Mouse (Mus musculus) heart, embryonic 15.5 days (tissue): ENCODE measurements at regions not wholly inside any gene's neighbourhood (a gene's known extent, or its start where the extent isn't known, plus 50 kb on each side); places are given as distances from the start of the nearest gene placed in this dataset.
A peak's percentile ranks its signal among the peaks of the same experiment; 100 is the strongest.

Experiments used
- ATAC-seq: fragments of 200-750 bp; cut with Nextera tagmentation; replicated peaks from 2 replicates; pipeline ENCODE4 v1.8.0; 2017; ENCODE audit warnings: low read depth, moderate TSS enrichment; ENCODE audit not compliant: insufficient number of reproducible peaks, insufficient read depth, low FRiP score
- H3K27ac ChIP-seq: fragments of 300-500 bp; sonication (generic); 2 replicates; pipeline ENCODE4 v1.5.1; 2015; ENCODE audit warnings: mild to moderate bottlenecking, inconsistent platforms
- H3K27me3 ChIP-seq: fragments of 300-500 bp; sonication (generic); 2 replicates; pipeline ENCODE4 v1.6.1; 2015; ENCODE audit warnings: inconsistent platforms
- H3K36me3 ChIP-seq: fragments of 300-500 bp; sonication (generic); 2 replicates; pipeline ENCODE4 v1.6.1; 2015; ENCODE audit warnings: mild to moderate bottlenecking, inconsistent platforms
- H3K4me1 ChIP-seq: fragments of 300-500 bp; sonication (generic); replicated peaks from 2 replicates; pipeline ENCODE4 v1.6.1; 2015; ENCODE audit warnings: inconsistent platforms
- H3K4me2 ChIP-seq: fragments of 300-500 bp; sonication (generic); 2 replicates; pipeline ENCODE4 v1.6.1; 2015; ENCODE audit warnings: inconsistent platforms, mild to moderate bottlenecking, moderate library complexity
- H3K4me3 ChIP-seq: fragments of 300-500 bp; sonication (generic); 2 replicates; pipeline ENCODE4 v1.5.1; 2015; ENCODE audit warnings: mild to moderate bottlenecking, inconsistent platforms
- H3K9ac ChIP-seq: fragments of 300-500 bp; sonication (generic); 2 replicates; pipeline ENCODE4 v1.6.1; 2015; ENCODE audit warnings: mild to moderate bottlenecking, inconsistent platforms
- H3K9me3 ChIP-seq: fragments of 300-500 bp; sonication (generic); replicated peaks from 2 replicates; pipeline ENCODE4 v1.6.1; 2016; ENCODE audit warnings: inconsistent platforms
- WGBS: fragments of 180-500 bp; shearing (Covaris S2); methylation state at CpG from one replicate; pipeline ENCODE4 v1.1.7; 2015; ENCODE audit warnings: mixed read lengths; 5-methylcytosine and 5-hydroxymethylcytosine counted together

DNA sequence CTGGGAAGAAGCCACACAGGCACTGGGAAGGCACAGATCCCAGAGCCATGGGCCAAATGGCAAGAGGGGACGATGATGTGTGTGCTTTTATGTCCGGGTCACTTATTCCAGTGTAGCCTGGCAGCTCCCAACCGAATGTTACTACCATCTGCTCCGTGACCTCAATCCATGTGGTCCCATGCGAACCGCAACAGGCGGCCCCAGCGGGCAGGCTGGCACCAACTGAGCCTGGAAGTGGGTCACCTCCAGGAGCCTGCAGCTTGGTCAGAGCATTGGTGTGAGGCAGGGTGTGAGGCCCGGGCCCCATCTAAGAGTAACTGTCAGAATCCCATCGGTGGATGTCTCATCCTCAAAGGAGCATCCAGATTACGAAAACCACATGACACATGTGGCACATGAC is 110.8 kb upstream of the Tbx3 start:
- Histone ChIP-seq H3K27ac (no peak overlapping the region), H3K4me2 (no peak overlapping the region), H3K9me3 (no peaks in the 10 kb centered on the region), H3K9ac (no peak overlapping the region), H3K27me3 (peaks cover 33% of the 10 kb centered on the region), H3K4me3 (no peak overlapping the region), H3K4me1 (peaks cover 13% of the 10 kb centered on the region), H3K36me3 (no peaks in the 10 kb centered on the region)
- 92% methylated on average over 11 of the region's 11 CpGs for WGBS
- no peak for ATAC-seq

DNA sequence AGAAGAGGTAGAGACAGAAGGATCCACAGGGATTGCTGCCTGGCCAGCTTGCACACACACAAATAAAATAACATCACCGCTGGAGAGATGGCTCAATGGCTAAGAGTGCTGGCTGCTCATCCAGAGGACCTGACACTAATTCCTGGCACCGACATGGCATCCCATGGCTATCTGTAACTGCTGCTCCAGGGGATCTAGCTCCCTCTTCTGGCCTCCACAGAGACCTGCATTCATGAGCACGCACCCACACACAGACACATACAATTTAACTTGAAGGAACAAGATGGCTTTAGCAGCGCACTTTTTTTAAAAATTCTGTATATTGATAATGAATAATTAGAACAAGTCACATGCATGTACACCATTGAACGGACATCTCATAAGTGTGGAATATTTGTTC is 110.1 kb upstream of the Tbx3 start:
- Histone ChIP-seq H3K4me2 (no peak overlapping the region), H3K27ac (no peak overlapping the region), H3K9me3 (no peaks in the 10 kb centered on the region), H3K4me3 (no peak overlapping the region), H3K27me3 (peaks cover 29% of the 10 kb centered on the region), H3K4me1 (peaks cover 13% of the 10 kb centered on the region), H3K9ac (no peak overlapping the region), H3K36me3 (no peaks in the 10 kb centered on the region)
- ATAC-seq, result no peak
- WGBS, result 96% methylated on average over 5 of the region's 5 CpGs

DNA sequence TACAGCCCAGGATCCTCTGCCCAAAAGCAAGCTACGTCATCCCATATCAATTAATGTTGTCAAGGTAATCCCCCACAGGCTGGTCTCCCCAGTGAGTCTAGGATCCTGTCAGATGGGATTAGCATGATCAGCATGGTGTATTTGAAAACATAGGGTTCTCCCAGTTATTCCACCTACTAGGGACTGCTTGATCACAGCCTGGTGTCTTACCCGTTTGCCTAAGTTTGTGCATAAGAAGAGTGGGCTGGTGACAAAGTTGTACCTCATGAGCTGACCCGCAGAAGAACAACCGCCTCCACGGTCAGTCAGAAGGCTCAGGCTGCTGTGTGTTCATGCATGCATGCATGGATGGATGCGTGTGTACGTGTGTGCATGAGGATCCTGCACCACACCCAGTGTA is 108.9 kb upstream of the Tbx3 start:
- no peak overlapping the region for H3K4me3 ChIP-seq
- H3K9me3 ChIP-seq, result no peaks in the 10 kb centered on the region
- H3K36me3 ChIP-seq, result no peaks in the 10 kb centered on the region
- H3K9ac ChIP-seq, result no peak overlapping the region
- 91% methylated on average over 7 of the region's 7 CpGs for WGBS
- H3K4me1 ChIP-seq, result peaks cover 13% of the 10 kb centered on the region
- H3K27ac ChIP-seq, result no peak overlapping the region
- no peak overlapping the region for H3K4me2 ChIP-seq
- H3K27me3 ChIP-seq, result peaks cover 29% of the 10 kb centered on the region
- no peak for ATAC-seq

- no peak overlapping the region for H3K4me3 ChIP-seq
- H3K36me3 ChIP-seq, result no peaks in the 10 kb centered on the region
- 23% methylated on average over 33 of the region's 33 CpGs for WGBS
- ATAC-seq, result peak; percentile 35; the same call in 1 of the 2 replicates
- peak overlapping the region; percentile 35 for H3K4me2 ChIP-seq
- no peaks in the 10 kb centered on the region for H3K9me3 ChIP-seq
- H3K27ac ChIP-seq, result no peak overlapping the region
- peaks cover 24% of the 10 kb centered on the region for H3K27me3 ChIP-seq
- no peak overlapping the region for H3K9ac ChIP-seq
- peaks cover 13% of the 10 kb centered on the region for H3K4me1 ChIP-seq
These were observed 106.7 kb upstream of the Tbx3 start for GRCm38 (mm10) chr5:119563510-119564351.

DNA sequence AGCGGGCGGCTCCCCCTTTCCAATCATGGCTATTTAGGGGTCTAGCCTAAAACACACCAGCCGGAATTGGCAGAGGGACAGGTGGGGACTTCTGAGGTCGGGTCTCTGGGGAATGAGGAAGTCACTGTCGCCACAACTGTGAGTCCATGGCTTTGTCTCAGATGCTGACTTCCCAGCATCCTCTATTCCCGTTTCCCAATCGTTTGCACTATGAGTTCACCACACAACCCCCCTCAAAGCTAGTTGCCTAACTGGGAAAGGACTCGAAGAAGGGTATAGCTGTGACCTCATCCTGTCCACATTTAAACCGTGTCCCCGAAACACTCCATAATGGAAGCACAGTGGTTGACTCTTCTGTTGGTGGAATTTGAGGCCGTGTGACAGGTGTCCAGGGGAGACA is 102.8 kb upstream of the Tbx3 start:
- no peak for ATAC-seq
- Histone ChIP-seq H3K9me3 (no peaks in the 10 kb centered on the region), H3K36me3 (no peaks in the 10 kb centered on the region), H3K4me1 (peaks cover 13% of the 10 kb centered on the region), H3K9ac (no peak overlapping the region), H3K4me2 (no peak overlapping the region), H3K4me3 (no peak overlapping the region), H3K27ac (no peak overlapping the region), H3K27me3 (peaks cover 24% of the 10 kb centered on the region)
- 75% methylated on average over 11 of the region's 11 CpGs for WGBS

DNA sequence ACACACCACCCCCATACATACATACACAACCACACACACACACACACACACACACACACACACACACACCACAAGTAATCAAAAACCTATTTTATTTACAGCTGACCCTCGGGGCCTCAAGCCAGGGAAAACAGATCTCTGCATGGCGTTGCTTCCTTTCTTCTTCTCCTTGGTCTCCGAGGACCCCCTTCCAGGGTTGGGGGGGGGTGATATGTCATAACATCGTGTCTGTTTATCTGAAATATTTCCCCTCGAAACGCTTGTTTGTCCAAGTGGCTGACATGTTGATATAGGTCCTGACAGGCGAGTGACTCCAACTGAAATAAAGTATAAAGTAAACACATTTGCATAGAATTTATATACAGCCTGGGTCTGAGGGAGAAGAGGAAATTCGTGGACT is 100.4 kb upstream of the Tbx3 start:
- no peak overlapping the region for H3K9ac ChIP-seq
- H3K27ac ChIP-seq, result no peak overlapping the region
- H3K4me3 ChIP-seq, result no peak overlapping the region
- no peaks in the 10 kb centered on the region for H3K36me3 ChIP-seq
- WGBS, result 48% methylated on average over 8 of the region's 8 CpGs
- no peaks in the 10 kb centered on the region for H3K9me3 ChIP-seq
- 0 out of 2 replicates have a peak, but pooled peaks cover 3% of the 10 kb centered on the region for H3K27me3 ChIP-seq
- no peak overlapping the region for H3K4me2 ChIP-seq
- ATAC-seq, result no peak
- peaks cover 5% of the 10 kb centered on the region for H3K4me1 ChIP-seq

DNA sequence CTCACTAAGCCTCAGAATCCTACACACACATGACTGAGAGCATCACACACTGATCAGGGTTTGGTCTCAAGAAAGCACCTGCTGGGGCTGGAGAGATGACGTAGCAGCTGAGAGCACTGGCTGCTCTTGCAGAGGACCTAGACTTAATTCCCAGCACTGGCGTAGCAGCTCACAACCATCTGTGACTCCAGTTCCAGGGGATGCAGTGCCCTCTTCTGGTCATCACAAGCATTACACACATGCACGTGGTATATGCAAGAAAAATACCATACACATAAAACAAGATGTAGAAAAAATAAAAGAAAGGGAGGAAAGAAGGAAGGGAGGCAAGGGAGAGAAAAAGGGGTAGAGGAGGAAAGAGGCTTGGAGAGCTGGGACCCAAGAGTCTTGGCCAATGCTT is 98.8 kb upstream of the Tbx3 start:
- WGBS, result 93% methylated on average over 3 of the region's 3 CpGs
- Histone ChIP-seq H3K27ac (no peak overlapping the region), H3K4me2 (no peak overlapping the region), H3K4me3 (no peak overlapping the region), H3K9ac (no peak overlapping the region), H3K36me3 (no peaks in the 10 kb centered on the region), H3K4me1 (peaks cover 8% of the 10 kb centered on the region), H3K9me3 (no peaks in the 10 kb centered on the region), H3K27me3 (0 out of 2 replicates have a peak, but pooled peaks cover 3% of the 10 kb centered on the region)
- no peak for ATAC-seq

GRCm38 (mm10) chr5:119575124-119575523 is 95.3 kb upstream of the Tbx3 start:
- no peak overlapping the region for H3K4me3 ChIP-seq
- H3K9me3 ChIP-seq, result no peaks in the 10 kb centered on the region
- H3K36me3 ChIP-seq, result no peaks in the 10 kb centered on the region
- 8% methylated on average over 14 of the region's 14 CpGs for WGBS
- H3K4me1 ChIP-seq, result peaks cover 8% of the 10 kb centered on the region
- H3K27me3 ChIP-seq, result 0 out of 2 replicates have a peak, but pooled peaks cover 6% of the 10 kb centered on the region
- no peak overlapping the region for H3K4me2 ChIP-seq
- peak overlapping the region; percentile 78 for H3K27ac ChIP-seq
- peak; percentile 91 for ATAC-seq
- H3K9ac ChIP-seq, result no peak overlapping the region

DNA sequence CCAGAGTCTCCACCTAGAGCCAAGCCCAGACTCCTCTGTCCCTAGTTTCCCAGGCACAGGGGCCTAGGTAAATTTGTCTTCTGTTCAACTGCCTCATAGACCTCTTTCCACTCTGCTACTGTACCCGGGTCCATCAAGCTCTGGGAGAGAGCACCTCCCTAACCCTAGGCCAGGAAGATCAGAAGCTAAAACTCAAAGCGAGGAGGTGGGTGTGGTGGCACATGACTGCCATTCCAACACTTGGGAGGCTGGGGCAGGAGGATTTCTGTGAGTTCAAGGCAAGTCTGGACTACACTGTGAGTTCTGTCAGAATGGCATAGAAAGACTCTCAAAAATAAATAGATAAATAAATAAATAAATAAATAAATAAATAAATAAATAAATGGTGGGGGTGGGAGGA is 91.2 kb upstream of the Tbx3 start:
- no peak overlapping the region for H3K4me3 ChIP-seq
- no peak overlapping the region for H3K27ac ChIP-seq
- 92% methylated on average over 2 of the region's 2 CpGs for WGBS
- H3K27me3 ChIP-seq, result 0 out of 2 replicates have a peak, but pooled peaks cover 3% of the 10 kb centered on the region
- no peaks in the 10 kb centered on the region for H3K36me3 ChIP-seq
- H3K9me3 ChIP-seq, result no peaks in the 10 kb centered on the region
- H3K9ac ChIP-seq, result no peak overlapping the region
- no peak for ATAC-seq
- no peak overlapping the region for H3K4me2 ChIP-seq
- H3K4me1 ChIP-seq, result peaks cover 12% of the 10 kb centered on the region

DNA sequence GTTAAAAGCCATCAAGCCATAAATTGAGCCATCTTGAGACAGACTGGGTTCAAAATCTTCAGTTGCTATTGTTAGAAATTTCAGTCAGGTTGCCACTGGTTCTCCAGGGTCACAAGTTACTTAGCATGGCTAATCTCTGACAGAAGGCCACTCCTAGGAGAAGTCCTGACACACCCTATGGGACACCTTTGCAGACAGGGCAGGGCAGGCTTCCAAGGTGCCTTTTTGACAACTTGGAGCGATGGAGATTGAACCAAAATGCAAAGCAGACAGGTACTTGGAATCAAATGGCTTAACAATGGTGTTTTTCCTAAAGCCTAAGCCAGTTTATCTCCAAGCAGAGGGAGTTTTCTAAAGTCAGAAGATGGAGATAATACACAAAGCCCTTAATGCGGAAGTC is 90.7 kb upstream of the Tbx3 start:
- ATAC-seq, result no peak
- 64% methylated on average over 2 of the region's 2 CpGs for WGBS
- Histone ChIP-seq H3K9ac (no peak overlapping the region), H3K36me3 (no peaks in the 10 kb centered on the region), H3K27me3 (0 out of 2 replicates have a peak, but pooled peaks cover 3% of the 10 kb centered on the region), H3K4me2 (no peak overlapping the region), H3K4me3 (no peak overlapping the region), H3K9me3 (no peaks in the 10 kb centered on the region), H3K4me1 (peaks cover 10% of the 10 kb centered on the region), H3K27ac (no peak overlapping the region)

- no peak overlapping the region for H3K4me3 ChIP-seq
- no peak overlapping the region for H3K4me2 ChIP-seq
- ATAC-seq, result no peak
- H3K9ac ChIP-seq, result no peak overlapping the region
- H3K4me1 ChIP-seq, result peaks cover 6% of the 10 kb centered on the region
- H3K27ac ChIP-seq, result no peak overlapping the region
- 0 out of 2 replicates have a peak, but pooled peaks cover 3% of the 10 kb centered on the region for H3K27me3 ChIP-seq
- no peaks in the 10 kb centered on the region for H3K9me3 ChIP-seq
- WGBS, result 30% methylated on average over 6 of the region's 6 CpGs
- H3K36me3 ChIP-seq, result no peaks in the 10 kb centered on the region
These were observed 90.1 kb upstream of the Tbx3 start for GRCm38 (mm10) chr5:119580395-119580794.

GRCm38 (mm10) chr5:119580798-119581197 is 89.7 kb upstream of the Tbx3 start:
- Histone ChIP-seq H3K27me3 (0 out of 2 replicates have a peak, but pooled peaks cover 3% of the 10 kb centered on the region), H3K4me1 (0 out of 2 replicates have a peak, but pooled peaks cover 4% of the 10 kb centered on the region)
- WGBS, result 66% methylated on average over 2 of the region's 2 CpGs

More at GRCm38 (mm10) chr5:119580798-119581197, 89.7 kb upstream of the Tbx3 start:
- H3K9me3 ChIP-seq, result no peaks in the 10 kb centered on the region
- H3K4me2 ChIP-seq, result no peak overlapping the region
- no peaks in the 10 kb centered on the region for H3K36me3 ChIP-seq
- H3K9ac ChIP-seq, result no peak overlapping the region
- no peak overlapping the region for H3K4me3 ChIP-seq
- no peak overlapping the region for H3K27ac ChIP-seq
- ATAC-seq, result no peak
